Mouse (Mus musculus) frontal cortex, adult 2 months (tissue): ENCODE measurements at regions not wholly inside any gene's neighbourhood (a gene's known extent, or its start where the extent isn't known, plus 50 kb on each side); places are given as distances from the start of the nearest gene placed in this dataset.
"Not testable (repeated sequence)": the region's sequence is repeated elsewhere in the genome, so short reads cannot be mapped to it uniquely, and the experiment has no call there.

Source experiments
- DNase-seq, 2 experiments: peaks; one replicate each; pipeline ENCODE4 v3.0.0; 2022; ENCODE audit warnings: low spot score in 1 of 2; ENCODE audit errors: extremely low spot score in 1 of 2

- DNase-seq = no peak
These were observed 302.6 kb upstream of the Nr5a2 start for GRCm38 (mm10) chr1:137262806-137263370.

- no peak for DNase-seq
These were observed 301.9 kb upstream of the Nr5a2 start for GRCm38 (mm10) chr1:137262121-137262525.

GRCm38 (mm10) chr1:137256294-137256693 is 296.0 kb upstream of the Nr5a2 start:
- DNase-seq = no peak

- no peak for DNase-seq
These were observed 294.8 kb upstream of the Nr5a2 start for GRCm38 (mm10) chr1:137255041-137255440.

GRCm38 (mm10) chr1:137254634-137255033 is 294.4 kb upstream of the Nr5a2 start:
- DNase-seq = no peak

GRCm38 (mm10) chr1:137227098-137227485 is 266.8 kb upstream of the Nr5a2 start:
- no peak for DNase-seq

- DNase-seq = no peak
These were observed 266.3 kb upstream of the Nr5a2 start for GRCm38 (mm10) chr1:137226479-137227097.

- peak; percentile 29 to 77 for DNase-seq
These were observed 265.2 kb upstream of the Nr5a2 start for GRCm38 (mm10) chr1:137225418-137225817.

- no peak for DNase-seq
These were observed 262.8 kb upstream of the Nr5a2 start for GRCm38 (mm10) chr1:137223052-137223451.

GRCm38 (mm10) chr1:137221087-137222057 is 261.1 kb upstream of the Nr5a2 start:
- DNase-seq = peak in 1 of 2 experiments; percentile 8

GRCm38 (mm10) chr1:137220226-137220625 is 260.0 kb upstream of the Nr5a2 start:
- no peak for DNase-seq

GRCm38 (mm10) chr1:137218611-137219010 is 258.4 kb upstream of the Nr5a2 start:
- no peak for DNase-seq

GRCm38 (mm10) chr1:137218096-137218495 is 257.8 kb upstream of the Nr5a2 start:
- DNase-seq = no peak

- DNase-seq = no peak
These were observed 257.0 kb upstream of the Nr5a2 start for GRCm38 (mm10) chr1:137217206-137217605.

GRCm38 (mm10) chr1:137214328-137214727 is 254.1 kb upstream of the Nr5a2 start:
- not testable (repeated sequence) for DNase-seq

- DNase-seq = no peak
These were observed 253.5 kb upstream of the Nr5a2 start for GRCm38 (mm10) chr1:137213717-137214116.

- no peak for DNase-seq
These were observed 252.6 kb upstream of the Nr5a2 start for GRCm38 (mm10) chr1:137212856-137213255.

- DNase-seq = no peak
These were observed 244.1 kb upstream of the Nr5a2 start for GRCm38 (mm10) chr1:137204371-137204770.

- DNase-seq = no peak
These were observed 243.3 kb upstream of the Nr5a2 start for GRCm38 (mm10) chr1:137203512-137203911.

GRCm38 (mm10) chr1:137200931-137201330 is 240.7 kb upstream of the Nr5a2 start:
- peak in 1 of 2 experiments; percentile 2 for DNase-seq

GRCm38 (mm10) chr1:137195962-137196361 is 235.7 kb upstream of the Nr5a2 start:
- DNase-seq = no peak
